Mouse (Mus musculus) gastrocnemius, postnatal 4 days (tissue): ENCODE results near the gene Hacd1. TPM values are rescaled to one million over a fixed set of nuclear protein-coding genes. Genes with fewer than 3 reads are reported as not detected.

Source experiments
- DNase-seq, 2 experiments: peaks; one replicate each; pipeline ENCODE4 v3.0.0; 2021 to 2022; ENCODE audit warnings: low spot score in 2 of 2, mixed read lengths in 2 of 2
- total RNA-seq, 2 experiments: library from RNA; stranded (reverse); gene quantifications; 2 replicates each; pipeline ENCODE4 v1.2.3; 2021

Hacd1 gene
- total RNA-seq, 2 experiments from 2014 or later = 210 to 241 TPM

DNA sequence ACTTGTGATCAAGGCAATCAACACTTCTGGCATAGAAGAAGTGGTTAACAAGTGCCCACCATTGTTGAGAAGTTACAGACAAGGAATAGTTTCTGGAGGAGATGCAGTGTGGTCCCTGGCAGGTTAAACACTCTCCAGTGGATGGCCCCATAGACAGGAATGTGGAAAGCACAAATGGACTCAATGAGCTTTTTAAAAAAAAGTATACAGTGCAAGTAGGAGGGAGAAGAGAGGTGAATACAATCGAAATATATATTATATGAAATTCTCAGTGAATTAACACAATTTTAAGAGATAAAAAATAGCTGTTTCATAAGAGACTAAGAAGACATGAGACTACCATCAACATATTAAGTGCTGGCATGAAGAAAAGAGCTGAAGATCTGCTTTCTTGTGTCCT, 36.7 kb downstream of the Hacd1 start:
- no peak for DNase-seq

DNA sequence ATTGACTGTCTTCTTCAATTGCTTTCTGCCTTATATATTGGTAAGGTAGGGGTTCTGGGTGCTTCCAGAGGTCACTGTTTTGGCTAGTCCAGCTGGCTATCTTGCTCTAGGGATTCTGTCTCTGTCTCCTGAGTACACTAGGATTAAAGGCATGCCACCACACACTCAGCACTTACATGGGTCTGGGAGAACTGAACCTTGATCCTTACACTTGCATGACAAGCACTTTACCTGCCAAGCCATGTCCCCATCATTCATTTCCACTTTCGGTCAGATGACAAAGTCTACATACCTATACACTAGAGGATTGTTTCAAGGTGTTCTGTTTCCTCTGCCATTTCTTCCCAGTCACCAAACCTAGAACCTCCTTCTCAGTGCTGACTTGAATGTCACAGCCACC, 50.8 kb downstream of the Hacd1 start:
- no peak for DNase-seq

DNA sequence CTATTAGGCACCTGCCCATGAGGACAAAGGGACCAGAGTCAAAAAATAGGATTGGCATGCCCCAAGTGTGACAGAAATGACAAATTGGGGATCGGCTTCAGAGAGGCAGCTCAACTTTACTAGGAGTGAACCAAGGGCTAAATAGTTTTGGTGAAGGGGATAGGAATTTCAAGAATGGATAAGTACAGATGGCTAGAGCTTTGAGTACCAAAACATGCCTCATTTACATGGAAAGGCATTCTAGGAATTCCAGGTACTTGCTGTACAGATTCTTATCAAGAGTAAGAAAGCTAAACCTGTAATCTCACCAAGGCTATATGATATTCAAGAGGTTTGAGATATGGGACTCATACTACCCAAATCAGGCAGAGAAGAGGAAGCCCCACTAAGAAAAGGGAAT, 95.8 kb downstream of the Hacd1 start:
- DNase-seq = no peak

DNA sequence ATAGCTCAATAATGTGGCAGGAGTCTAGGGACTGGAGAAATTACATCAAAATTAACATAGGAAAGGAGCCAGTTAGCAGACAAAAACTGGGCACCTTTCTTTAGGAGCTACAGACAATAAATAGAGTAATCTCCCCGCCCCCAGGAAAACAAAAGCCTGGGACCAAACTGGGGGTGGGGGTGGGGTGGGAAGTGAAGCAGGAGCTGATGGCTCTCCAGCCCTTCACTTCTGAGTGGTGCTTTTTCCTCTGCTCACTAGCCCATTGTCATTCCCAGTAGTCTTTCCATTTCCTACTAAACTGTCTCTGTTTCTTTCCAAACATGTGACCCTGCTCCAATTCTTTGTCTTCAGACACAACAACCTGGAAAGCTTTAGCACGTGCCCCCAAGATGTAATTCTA, 99.5 kb downstream of the Hacd1 start:
- no peak for DNase-seq

DNA sequence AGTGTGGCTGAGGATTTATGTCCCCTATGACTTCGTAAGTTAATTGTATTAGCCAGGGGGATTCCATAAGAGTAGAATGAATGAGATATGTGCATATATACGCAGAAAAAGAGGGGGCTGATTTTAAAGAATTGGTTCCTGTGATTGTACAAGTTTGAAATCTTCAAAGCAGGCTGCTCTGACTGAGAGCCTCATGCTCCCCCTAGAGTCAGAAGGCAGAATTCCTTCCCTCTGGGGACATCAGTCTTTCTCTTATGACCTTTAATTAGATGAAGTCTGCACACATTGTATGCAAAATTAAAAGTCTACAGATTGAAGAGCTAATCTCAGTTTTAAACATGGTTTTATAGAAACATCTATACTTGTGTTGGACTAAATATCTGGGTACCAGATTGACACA, 117.8 kb downstream of the Hacd1 start:
- DNase-seq = no peak

DNA sequence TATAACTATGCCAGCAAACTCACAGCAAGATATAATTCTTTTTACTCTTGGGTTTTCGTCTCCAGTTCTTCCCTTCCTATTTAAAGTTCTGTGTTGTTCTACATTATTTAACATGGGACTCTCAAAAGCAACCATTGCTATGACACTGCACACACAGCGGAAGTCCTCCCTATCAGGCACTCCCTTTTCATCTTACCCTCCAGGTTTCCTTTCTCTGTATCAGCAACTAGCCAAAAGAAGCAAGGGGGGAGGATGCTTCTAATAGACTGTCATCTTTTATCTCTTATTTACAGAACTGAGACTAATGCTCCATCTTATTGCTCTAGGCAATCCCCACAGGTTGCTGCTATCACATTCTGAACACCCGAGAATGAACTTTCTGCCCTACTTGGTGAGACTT, 120.6 kb downstream of the Hacd1 start:
- no peak for DNase-seq

DNA sequence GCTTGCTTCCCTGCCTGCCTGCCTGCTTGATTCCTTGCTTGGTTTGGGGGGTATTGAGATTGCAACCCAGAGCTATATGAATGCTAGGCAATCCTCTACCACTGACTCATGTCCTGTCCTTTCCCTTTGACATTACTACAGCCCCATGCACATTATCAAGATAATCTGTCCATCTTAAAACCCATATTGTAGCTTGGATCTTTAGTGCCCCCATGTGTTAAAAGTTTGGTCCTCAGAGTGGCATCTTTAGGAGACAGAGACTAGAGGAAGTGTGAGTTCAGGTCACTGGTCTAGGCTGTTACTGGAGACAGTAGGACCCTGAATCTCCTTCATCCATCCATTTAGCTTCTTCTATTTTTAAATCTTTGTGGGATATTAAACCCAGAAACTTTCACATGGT, 123.7 kb downstream of the Hacd1 start:
- no peak for DNase-seq

DNA sequence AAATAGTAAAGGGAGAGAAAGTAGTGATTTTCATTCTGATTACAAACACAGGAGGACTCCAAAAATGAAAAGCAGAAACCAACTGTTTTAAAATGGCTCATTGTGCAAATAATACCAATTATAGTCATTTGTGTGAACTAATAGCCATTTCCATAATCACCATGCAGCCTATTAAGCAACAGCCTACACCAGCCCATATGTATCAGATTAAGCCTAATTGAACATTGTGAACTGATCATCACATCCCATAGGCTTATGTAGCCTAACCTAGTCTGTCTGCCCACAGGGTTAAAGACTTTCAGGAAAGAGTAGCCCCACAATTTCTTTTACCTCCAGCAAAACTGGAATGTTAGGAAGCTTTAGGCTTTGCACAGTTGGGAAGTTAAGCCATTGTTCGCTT, 125.2 kb downstream of the Hacd1 start:
- DNase-seq = no peak

DNA sequence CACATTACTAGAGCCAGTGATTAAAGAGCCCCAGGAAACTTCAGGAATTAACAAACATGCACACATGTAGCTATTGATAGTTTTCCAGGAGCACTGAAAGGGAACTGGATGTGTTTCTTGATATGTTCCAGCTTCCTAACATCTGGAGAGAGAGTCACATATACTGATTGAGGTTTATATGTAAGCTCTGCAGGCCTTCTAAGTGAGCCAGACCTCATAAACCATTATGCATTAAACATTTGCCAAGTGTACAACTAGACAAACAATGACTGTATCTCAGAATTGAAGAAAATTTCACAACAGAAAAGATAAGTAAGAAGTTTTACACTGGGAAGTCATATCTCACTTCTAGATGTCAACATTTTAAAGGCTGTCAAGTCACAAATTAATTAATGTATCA, 167.4 kb downstream of the Hacd1 start:
- DNase-seq = no peak

DNA sequence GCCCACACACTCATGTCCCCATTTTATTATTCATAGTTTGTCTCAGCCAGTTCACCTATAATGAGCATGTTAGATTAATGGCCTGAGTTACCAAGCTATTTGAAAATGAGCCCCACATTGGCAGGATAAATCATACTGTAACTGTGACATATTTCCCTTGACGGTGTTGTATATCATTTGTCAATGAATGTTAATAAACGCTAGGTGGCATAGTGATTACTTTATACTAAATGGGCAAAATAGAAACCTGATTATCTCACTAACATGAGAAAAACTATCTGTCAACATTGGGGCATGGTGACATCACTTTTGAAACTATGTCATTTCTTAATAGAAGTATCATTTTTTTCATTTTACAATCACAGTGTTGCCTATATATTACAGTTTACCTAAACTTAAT, 198.5 kb downstream of the Hacd1 start:
- DNase-seq = no peak

DNA sequence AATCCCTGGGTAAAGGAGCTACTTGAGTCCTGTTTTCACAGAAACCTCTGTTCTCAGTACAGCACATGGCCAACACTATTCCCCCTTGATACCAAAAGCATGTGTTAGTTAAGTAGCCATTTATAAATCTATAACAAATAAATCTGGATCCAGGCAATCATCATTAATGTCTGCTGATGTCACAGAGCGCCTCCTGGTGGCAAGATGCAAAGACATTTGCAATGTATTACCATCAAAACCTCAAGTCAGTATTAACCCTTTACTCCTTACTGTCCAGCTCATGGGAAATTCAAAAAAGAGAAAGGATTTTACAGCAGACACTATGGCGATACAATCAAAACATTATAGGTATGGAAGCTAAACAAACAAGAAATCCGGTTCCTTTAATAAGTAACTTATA, 200.4 kb downstream of the Hacd1 start:
- DNase-seq = no peak

DNA sequence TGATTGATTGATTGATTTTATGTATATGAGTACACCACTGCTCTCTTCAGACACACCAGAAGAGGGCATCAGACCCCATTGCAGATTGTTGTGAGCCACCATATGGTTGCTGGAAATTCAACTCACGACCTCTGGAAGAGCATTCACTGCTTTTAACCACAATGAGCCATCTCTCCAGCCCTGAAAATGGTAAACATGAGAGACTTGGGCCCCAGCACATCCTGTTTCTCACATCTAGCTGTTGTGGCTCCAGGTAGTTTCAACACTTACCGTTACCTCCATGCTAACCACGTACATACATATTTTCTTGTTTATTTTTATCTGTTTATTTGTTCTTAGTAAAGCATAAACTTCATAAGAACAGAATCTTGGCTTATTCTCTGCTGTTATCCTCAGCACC, 219.6 kb downstream of the Hacd1 start:
- no peak for DNase-seq

DNA sequence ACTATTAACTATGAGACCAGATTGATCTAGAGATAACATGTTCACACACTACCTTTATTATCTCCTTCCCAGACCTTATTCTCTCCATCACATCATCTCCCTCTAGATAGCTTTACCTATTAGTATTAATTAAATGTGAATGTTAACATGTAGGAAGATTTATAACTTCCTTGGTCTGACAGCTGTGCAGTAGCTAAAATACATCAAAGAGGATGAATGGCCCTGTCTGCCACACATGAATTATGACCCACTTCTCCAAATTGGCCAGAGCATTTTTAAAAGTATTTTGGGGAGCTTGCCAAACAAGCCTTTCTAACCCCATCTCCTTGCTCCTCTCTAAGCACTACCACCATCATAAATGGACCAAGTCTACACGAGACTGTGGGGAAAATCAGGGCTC, 220.9 kb downstream of the Hacd1 start:
- no peak for DNase-seq

DNA sequence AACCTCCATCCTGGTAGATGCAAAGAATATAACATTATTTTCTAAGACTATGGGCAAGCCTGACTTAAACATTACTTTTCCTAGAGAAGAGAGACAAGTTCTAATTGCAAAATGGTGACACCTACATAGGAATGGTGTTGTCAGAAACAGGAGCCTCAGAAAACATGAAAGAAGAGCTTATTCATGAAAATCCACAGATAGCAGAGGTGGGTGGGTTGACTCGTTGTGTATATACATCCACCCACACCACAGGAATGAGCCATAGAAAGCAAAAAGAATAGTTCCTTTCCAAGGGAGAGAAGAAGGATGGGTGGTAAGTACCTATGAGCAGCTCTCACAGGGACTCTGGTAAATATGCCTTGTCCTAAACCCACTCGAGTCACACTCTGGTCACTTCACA, 239.3 kb downstream of the Hacd1 start:
- no peak for DNase-seq

DNA sequence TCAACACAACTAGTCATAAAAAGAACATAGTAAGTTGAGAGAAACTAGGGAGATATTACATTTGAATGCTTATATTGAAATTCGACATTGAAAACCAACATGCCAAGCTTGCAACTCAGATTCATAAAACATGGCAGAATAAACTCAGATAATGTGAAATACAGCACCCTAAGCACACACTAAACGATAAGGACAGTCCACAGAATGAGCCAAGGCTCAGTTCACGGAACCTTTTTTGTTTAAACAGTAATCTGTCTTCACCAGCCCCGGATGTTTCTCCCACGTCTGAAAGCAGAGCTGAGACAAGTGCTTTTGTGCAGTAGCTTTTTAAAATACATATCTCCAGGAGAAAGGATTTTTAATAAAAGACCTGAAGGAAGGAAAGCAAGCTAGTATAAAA, 247.3 kb downstream of the Hacd1 start:
- DNase-seq = no peak

DNA sequence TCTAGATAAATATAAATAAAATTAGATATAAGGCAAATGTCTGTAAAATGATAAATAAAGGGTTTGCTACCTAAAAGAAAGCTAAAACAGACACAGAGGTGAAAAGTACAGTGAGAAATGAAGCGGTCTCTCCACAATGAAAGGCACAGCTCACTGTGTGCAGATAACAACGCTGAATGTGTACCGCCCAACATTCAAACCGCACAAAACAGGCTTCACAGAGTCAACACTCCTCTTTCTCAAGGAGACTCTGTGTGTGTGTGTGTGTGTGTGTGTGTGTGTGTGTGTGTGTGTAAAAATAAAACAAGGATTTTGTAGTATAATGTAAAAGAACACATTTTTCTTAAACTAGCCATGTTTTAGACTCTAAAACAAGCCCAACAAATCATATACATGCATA, 247.9 kb downstream of the Hacd1 start:
- DNase-seq = no peak

DNA sequence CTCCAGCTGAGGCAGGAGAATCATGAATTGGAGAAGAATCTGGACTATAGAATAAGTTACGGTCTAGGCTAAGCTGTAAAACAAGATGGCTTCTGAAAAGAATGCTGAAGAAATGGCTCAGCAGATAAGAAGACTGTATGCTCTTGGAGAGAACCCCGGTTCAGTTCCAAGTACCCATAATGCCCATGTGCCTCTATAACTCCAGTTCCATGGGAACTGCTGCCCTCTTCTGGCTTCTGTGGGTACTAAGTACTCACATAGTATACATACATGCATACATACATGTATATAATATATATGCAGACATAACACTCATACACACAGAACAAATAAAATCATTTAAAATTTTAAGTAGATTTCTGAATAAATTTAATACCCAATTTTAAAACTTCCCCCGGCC, 249.8 kb downstream of the Hacd1 start:
- no peak for DNase-seq

DNA sequence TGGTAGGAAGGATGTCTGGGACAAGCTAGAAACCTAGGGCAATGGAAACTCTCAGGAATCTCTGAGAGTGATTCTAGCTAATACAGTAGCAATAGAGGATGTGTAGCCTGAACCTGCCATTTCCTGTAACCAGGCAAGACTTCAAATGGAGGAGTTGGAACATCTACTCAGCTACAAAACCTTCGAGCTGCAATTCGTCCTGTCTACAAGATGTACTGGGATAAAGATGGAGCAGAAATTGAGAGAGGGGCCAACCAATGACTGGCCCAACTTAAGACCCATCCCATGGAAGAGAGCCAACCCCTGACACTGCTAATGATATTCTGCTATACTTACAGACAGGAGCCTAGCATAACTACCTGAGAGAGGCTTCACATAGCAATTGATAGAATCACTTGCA, 255.3 kb downstream of the Hacd1 start:
- no peak for DNase-seq

Other genes starting within 250 kb of the Hacd1 start
- 10 to 100 TPM; 54.4 to 65.3 TPM for gene Stam, start 18.0 kb upstream of the Hacd1 start, total RNA-seq
- under 1 TPM; 0.08 to 0.12 TPM for gene Tmem236, start 118.4 kb upstream of the Hacd1 start, total RNA-seq
- 10 to 100 TPM; 49.7 to 56.3 TPM for gene Mrc1, start 173.3 kb upstream of the Hacd1 start, total RNA-seq